Mouse (Mus musculus) E14TG2a.4 (cell line): ENCODE measurements at regions not wholly inside any gene's neighbourhood (a gene's known extent, or its start where the extent isn't known, plus 50 kb on each side); places are given as distances from the start of the nearest gene placed in this dataset.

Source experiments
- CTCF ChIP-seq: conservative IDR thresholded peaks from 2 replicates; pipeline ENCODE4 v1.5.1; 2014; ENCODE audit warnings: low read length
- NANOG ChIP-seq: IDR thresholded peaks from 2 replicates; pipeline ENCODE4 v1.6.1; 2014; ENCODE audit warnings: borderline replicate concordance, low read length, mixed read lengths

GRCm38 (mm10) chr10:126663461-126664013 lies 237.6 kb downstream of the Atp23 start:
- peak; percentile 97 for TF ChIP-seq CTCF
- TF ChIP-seq NANOG: no peak
